Mouse (Mus musculus): ENCODE measurements around the gene Nle1.
"Not testable (repeated sequence)": the region's sequence is repeated elsewhere in the genome, so short reads cannot be mapped to it uniquely, and the experiment has no call there.

- not testable (repeated sequence) for TF ChIP-seq CTCF, POLR2A (IDR thresholded peaks at IDR 0.05; ENCODE audit: insufficient read depth, low read depth, low read length)
These were observed 22.9 kb upstream of the Nle1 start for GRCm38 (mm10) chr11:82931161-82931560.

All from olfactory bulb, adult 2 months (tissue).